Mouse (Mus musculus) hindbrain, embryonic 12.5 days (tissue): ENCODE results near the gene Taf4. TPM values are rescaled to one million over a fixed set of nuclear protein-coding genes. Genes with fewer than 3 reads are reported as not detected.

Experiments
- ATAC-seq: fragments of 200-750 bp; cut with Nextera tagmentation; 2 replicates; pipeline ENCODE4 v1.8.0; 2017; ENCODE audit warnings: moderate TSS enrichment; ENCODE audit not compliant: low FRiP score
- H3K27ac ChIP-seq: fragments of 300-500 bp; sonication (generic); 2 replicates; pipeline ENCODE4 v1.5.1; 2016; ENCODE audit warnings: mild to moderate bottlenecking
- H3K27me3 ChIP-seq: fragments of 300-500 bp; sonication (generic); 2 replicates; pipeline ENCODE4 v1.6.1; 2016; ENCODE audit warnings: mild to moderate bottlenecking
- H3K36me3 ChIP-seq: fragments of 300-500 bp; sonication (generic); 2 replicates; pipeline ENCODE4 v1.6.1; 2016; ENCODE audit warnings: mild to moderate bottlenecking
- H3K4me1 ChIP-seq: fragments of 300-500 bp; sonication (generic); 2 replicates; pipeline ENCODE4 v1.6.1; 2016
- H3K4me2 ChIP-seq: fragments of 300-500 bp; sonication (generic); replicated peaks from 2 replicates; pipeline ENCODE4 v1.6.1; 2016; ENCODE audit warnings: mild to moderate bottlenecking
- H3K4me3 ChIP-seq: fragments of 300-500 bp; sonication (generic); 2 replicates; pipeline ENCODE4 v1.5.1; 2016; ENCODE audit warnings: mild to moderate bottlenecking
- H3K9ac ChIP-seq: fragments of 300-500 bp; sonication (generic); 2 replicates; pipeline ENCODE4 v1.6.1; 2016; ENCODE audit warnings: mild to moderate bottlenecking, moderate library complexity
- H3K9me3 ChIP-seq: fragments of 300-500 bp; sonication (generic); replicated peaks from 2 replicates; pipeline ENCODE4 v1.6.1; 2016; ENCODE audit warnings: mild to moderate bottlenecking
- WGBS: fragments of 180-500 bp; shearing (Covaris S2); methylation state at CpG from one replicate; pipeline ENCODE4 v1.1.7; 2016; 5-methylcytosine and 5-hydroxymethylcytosine counted together
- polyA plus RNA-seq: library from polyadenylated mRNA; unstranded; fragments of >200 nt; fragmentation: Nextera tagmentation; extraction: Ambion mirVana; gene quantifications from 2 replicates; pipeline ENCODE4 v1.2.1, GENCODE M21; 2016

Gene Taf4
- polyA plus RNA-seq, 1 experiment from 2014 or later, result 5.2 TPM

- Histone ChIP-seq H3K27me3 (no peaks in the 10 kb centered on the region), H3K4me2 (peak overlapping the region; percentile 55; the same call in 1 of the 2 replicates), H3K27ac (no peak overlapping the region), H3K9ac (no peak overlapping the region), H3K36me3 (no peaks in the 10 kb centered on the region), H3K4me1 (peaks cover 28% of the 10 kb centered on the region), H3K4me3 (no peak overlapping the region), H3K9me3 (no peaks in the 10 kb centered on the region)
- ATAC-seq, result no peak
- 80% methylated on average over 3 of the region's 3 CpGs for WGBS
Observed at GRCm38 (mm10) chr2:179978250-179978649, 1.8 kb upstream of the Taf4 start.

GRCm38 (mm10) chr2:179977344-179978025 lies 1.0 kb upstream of the Taf4 start:
- Histone ChIP-seq H3K9me3 (no peaks in the 10 kb centered on the region), H3K4me3 (peak overlapping the region; percentile 82), H3K27me3 (no peaks in the 10 kb centered on the region), H3K36me3 (no peaks in the 10 kb centered on the region), H3K4me2 (peak overlapping the region; percentile 55), H3K4me1 (peaks cover 34% of the 10 kb centered on the region), H3K9ac (peak overlapping the region; percentile 91), H3K27ac (peak overlapping the region; percentile 96)
- no peak for ATAC-seq
- WGBS, result 9% methylated on average over 10 of the region's 10 CpGs

DNA sequence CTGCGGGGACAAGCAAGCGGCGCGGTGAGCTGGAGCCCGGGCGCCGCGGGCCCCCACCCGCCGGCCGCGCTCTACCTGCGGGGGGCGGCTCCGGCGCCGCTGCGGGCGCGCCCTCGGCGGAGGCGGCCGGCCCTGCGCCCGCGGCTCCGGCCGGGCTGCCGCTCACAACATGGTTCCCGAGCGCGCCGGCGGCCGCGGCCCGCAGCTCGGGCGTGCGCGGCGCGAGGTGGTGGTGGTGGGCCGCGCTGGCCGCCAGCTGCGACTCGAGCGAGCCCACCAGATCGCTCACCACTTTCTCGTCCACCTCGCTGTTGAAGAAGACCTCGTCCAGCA lies 185 bp downstream of the Taf4 start:
- 0% methylated on average over 29 of the region's 54 CpGs for WGBS
- H3K36me3 ChIP-seq, result no peaks in the 10 kb centered on the region
- peaks cover 46% of the 10 kb centered on the region for H3K4me1 ChIP-seq
- H3K4me2 ChIP-seq, result peak overlapping the region; percentile 55
- H3K4me3 ChIP-seq, result peak overlapping the region; percentile 82
- H3K9me3 ChIP-seq, result no peaks in the 10 kb centered on the region
- no peaks in the 10 kb centered on the region for H3K27me3 ChIP-seq
- H3K27ac ChIP-seq, result peak overlapping the region; percentile 96
- no peak for ATAC-seq
- peak overlapping the region; percentile 91 for H3K9ac ChIP-seq

DNA sequence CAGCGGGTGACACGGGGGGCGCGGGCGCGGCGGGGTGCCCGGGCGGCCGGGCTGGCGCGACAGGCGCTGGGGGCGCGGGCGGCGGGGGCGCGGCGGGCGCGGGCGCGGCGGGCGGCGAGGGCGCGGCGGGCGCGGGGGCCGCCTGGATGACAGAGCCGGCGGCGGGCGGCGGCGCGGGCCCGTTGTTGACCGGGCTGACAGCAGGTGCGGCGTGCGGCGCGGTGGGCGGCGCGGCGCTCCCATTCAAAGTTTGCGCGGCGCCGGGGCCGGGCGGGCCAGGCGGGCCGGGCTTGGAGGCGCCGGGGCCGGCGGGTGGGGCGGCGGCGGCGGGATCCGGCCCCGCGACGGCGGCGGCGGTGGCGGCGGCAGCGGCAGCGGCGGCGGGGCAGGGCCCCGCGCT lies 595 bp downstream of the Taf4 start:
- no peak for ATAC-seq
- Histone ChIP-seq H3K27ac (peak overlapping the region; percentile 96), H3K4me3 (peak overlapping the region; percentile 82), H3K4me1 (peaks cover 48% of the 10 kb centered on the region), H3K4me2 (peak overlapping the region; percentile 100), H3K9ac (peak overlapping the region; percentile 91), H3K36me3 (no peaks in the 10 kb centered on the region), H3K27me3 (no peaks in the 10 kb centered on the region), H3K9me3 (no peaks in the 10 kb centered on the region)
- WGBS, result no CpG with 5 or more reads among the region's 82 CpGs

GRCm38 (mm10) chr2:179974651-179975471 lies 1.6 kb downstream of the Taf4 start:
- no peak overlapping the region for H3K27ac ChIP-seq
- H3K4me2 ChIP-seq, result peak overlapping the region; percentile 100
- H3K9me3 ChIP-seq, result no peaks in the 10 kb centered on the region
- 1% methylated on average over 44 of the region's 45 CpGs for WGBS
- H3K9ac ChIP-seq, result peak overlapping the region; percentile 79
- H3K27me3 ChIP-seq, result no peaks in the 10 kb centered on the region
- peaks cover 55% of the 10 kb centered on the region for H3K4me1 ChIP-seq
- peak overlapping the region; percentile 82 for H3K4me3 ChIP-seq
- ATAC-seq, result 0 out of 2 replicates have a peak, but pooled peaks have one; percentile 7
- no peaks in the 10 kb centered on the region for H3K36me3 ChIP-seq

GRCm38 (mm10) chr2:179973871-179974628 lies 2.4 kb downstream of the Taf4 start:
- ATAC-seq, result no peak
- 33% methylated on average over 8 of the region's 8 CpGs for WGBS
- Histone ChIP-seq H3K4me2 (peak overlapping the region; percentile 100), H3K9ac (peak overlapping the region; percentile 79; the same call in 1 of the 2 replicates), H3K27me3 (no peaks in the 10 kb centered on the region), H3K36me3 (no peaks in the 10 kb centered on the region), H3K4me1 (peaks cover 63% of the 10 kb centered on the region), H3K4me3 (peak overlapping the region; percentile 82), H3K9me3 (no peaks in the 10 kb centered on the region), H3K27ac (no peak overlapping the region)

DNA sequence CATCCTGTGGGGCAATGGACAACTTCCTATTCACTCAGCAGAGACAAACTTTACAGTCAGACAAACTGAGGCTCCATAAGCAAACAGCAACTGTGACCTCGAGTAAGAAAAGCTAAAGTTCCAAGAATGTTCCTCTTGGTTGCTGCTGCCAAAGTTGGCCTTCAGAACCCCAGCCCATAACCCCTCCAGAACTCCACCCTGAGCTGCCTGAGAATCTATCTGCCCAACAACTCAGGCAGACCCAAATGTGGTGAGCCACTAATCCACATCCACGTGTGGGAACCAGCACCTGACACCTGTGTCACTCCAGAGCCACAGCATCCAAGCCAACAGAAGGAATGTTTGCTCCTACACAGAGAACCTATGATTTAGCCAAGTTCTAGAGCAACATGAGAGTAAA lies 4.0 kb downstream of the Taf4 start:
- Histone ChIP-seq H3K4me2 (no peak overlapping the region), H3K4me3 (no peak overlapping the region), H3K9ac (no peak overlapping the region), H3K36me3 (no peaks in the 10 kb centered on the region), H3K9me3 (no peaks in the 10 kb centered on the region), H3K4me1 (peaks cover 65% of the 10 kb centered on the region), H3K27ac (no peak overlapping the region), H3K27me3 (no peaks in the 10 kb centered on the region)
- 74% methylated on average over 2 of the region's 2 CpGs for WGBS
- no peak for ATAC-seq

GRCm38 (mm10) chr2:179971891-179972290 lies 4.6 kb downstream of the Taf4 start:
- 78% methylated on average over 2 of the region's 2 CpGs for WGBS
- Histone ChIP-seq H3K4me1 (peaks cover 68% of the 10 kb centered on the region), H3K4me2 (no peak overlapping the region), H3K36me3 (no peaks in the 10 kb centered on the region), H3K9me3 (no peaks in the 10 kb centered on the region), H3K9ac (no peak overlapping the region), H3K27me3 (no peaks in the 10 kb centered on the region), H3K4me3 (no peak overlapping the region), H3K27ac (no peak overlapping the region)
- ATAC-seq, result no peak

GRCm38 (mm10) chr2:179969137-179969536 lies 7.3 kb downstream of the Taf4 start:
- no peak for ATAC-seq
- Histone ChIP-seq H3K9me3 (no peaks in the 10 kb centered on the region), H3K27me3 (no peaks in the 10 kb centered on the region), H3K27ac (no peak overlapping the region), H3K9ac (no peak overlapping the region), H3K4me1 (peaks cover 64% of the 10 kb centered on the region), H3K36me3 (no peaks in the 10 kb centered on the region), H3K4me3 (no peak overlapping the region), H3K4me2 (no peak overlapping the region)
- 77% methylated on average over 3 of the region's 3 CpGs for WGBS

GRCm38 (mm10) chr2:179967633-179968032 lies 8.8 kb downstream of the Taf4 start:
- 80% methylated on average over 5 of the region's 5 CpGs for WGBS
- Histone ChIP-seq H3K4me2 (no peak overlapping the region), H3K9ac (no peak overlapping the region)

GRCm38 (mm10) chr2:179961420-179961819 lies 15.0 kb downstream of the Taf4 start:
- Histone ChIP-seq H3K4me1 (peaks cover 37% of the 10 kb centered on the region), H3K36me3 (no peaks in the 10 kb centered on the region), H3K27me3 (no peaks in the 10 kb centered on the region), H3K27ac (no peak overlapping the region), H3K9me3 (no peaks in the 10 kb centered on the region), H3K4me3 (no peak overlapping the region), H3K4me2 (no peak overlapping the region), H3K9ac (no peak overlapping the region)
- ATAC-seq, result no peak
- 79% methylated on average over 4 of the region's 4 CpGs for WGBS

More at GRCm38 (mm10) chr2:179967633-179968032, 8.8 kb downstream of the Taf4 start:
- Histone ChIP-seq H3K27me3 (no peaks in the 10 kb centered on the region), H3K27ac (no peak overlapping the region), H3K9me3 (no peaks in the 10 kb centered on the region), H3K36me3 (no peaks in the 10 kb centered on the region), H3K4me1 (peaks cover 53% of the 10 kb centered on the region), H3K4me3 (no peak overlapping the region)
- ATAC-seq, result no peak

DNA sequence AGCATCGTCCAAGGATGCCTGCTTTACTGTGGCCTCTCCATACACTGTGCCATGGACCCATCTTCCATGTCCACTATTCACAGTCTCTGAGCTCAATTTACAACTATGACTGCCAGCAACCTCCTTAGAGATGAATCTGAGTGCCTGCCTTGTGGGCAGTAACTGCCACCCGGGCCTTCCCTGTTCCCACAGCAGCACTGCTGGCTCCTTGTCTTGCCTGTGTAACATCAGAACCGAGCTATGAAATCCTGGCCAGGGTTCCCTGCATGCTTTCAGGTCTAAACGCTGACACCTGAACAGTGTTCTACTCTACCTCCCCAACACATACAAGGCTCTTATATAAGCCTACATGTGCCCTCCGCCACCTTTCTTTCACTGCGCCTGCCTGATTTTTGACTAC lies 16.1 kb downstream of the Taf4 start:
- peaks cover 35% of the 10 kb centered on the region for H3K4me1 ChIP-seq
- no peak overlapping the region for H3K9ac ChIP-seq
- H3K27me3 ChIP-seq, result no peaks in the 10 kb centered on the region
- H3K4me3 ChIP-seq, result no peak overlapping the region
- no peak overlapping the region for H3K4me2 ChIP-seq
- WGBS, result 95% methylated on average over 6 of the region's 6 CpGs
- no peak for ATAC-seq
- H3K9me3 ChIP-seq, result no peaks in the 10 kb centered on the region
- no peaks in the 10 kb centered on the region for H3K36me3 ChIP-seq
- no peak overlapping the region for H3K27ac ChIP-seq
